Mouse (Mus musculus): ENCODE results near the gene B3gat1.

DNA sequence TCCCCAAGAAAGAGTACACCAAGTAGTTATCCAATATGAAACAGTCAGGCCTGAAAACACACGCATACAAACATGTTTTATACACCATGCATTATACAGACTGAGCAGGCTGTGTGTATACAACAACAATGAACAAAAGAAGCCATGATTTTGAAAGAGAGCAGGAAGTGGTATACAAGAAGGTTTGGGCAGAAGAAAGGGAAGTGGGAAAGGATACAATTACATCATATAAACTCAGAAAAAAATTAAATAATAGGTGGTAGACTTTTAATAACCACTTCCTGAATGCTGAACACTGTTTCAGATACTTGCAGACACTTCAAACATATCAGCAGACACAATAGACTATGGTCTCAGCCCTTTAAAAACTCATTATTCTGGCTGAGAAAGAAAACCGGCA lies 75.2 kb downstream of the B3gat1 start:
- no peak for TF ChIP-seq POLR2A (IDR thresholded peaks at IDR 0.05; ENCODE audit: extremely low read depth, insufficient read depth, low read length)
- no peak for TF ChIP-seq CTCF (IDR thresholded peaks at IDR 0.05; ENCODE audit: low read depth, low read length)
